Mouse (Mus musculus) layer of hippocampus, adult 9-11 months (tissue): ENCODE measurements around the gene Selenof.

ENCODE experiments used
- DNase-seq: peaks from one replicate; pipeline ENCODE4 v3.0.0; 2022

Gene Selenof

DNA sequence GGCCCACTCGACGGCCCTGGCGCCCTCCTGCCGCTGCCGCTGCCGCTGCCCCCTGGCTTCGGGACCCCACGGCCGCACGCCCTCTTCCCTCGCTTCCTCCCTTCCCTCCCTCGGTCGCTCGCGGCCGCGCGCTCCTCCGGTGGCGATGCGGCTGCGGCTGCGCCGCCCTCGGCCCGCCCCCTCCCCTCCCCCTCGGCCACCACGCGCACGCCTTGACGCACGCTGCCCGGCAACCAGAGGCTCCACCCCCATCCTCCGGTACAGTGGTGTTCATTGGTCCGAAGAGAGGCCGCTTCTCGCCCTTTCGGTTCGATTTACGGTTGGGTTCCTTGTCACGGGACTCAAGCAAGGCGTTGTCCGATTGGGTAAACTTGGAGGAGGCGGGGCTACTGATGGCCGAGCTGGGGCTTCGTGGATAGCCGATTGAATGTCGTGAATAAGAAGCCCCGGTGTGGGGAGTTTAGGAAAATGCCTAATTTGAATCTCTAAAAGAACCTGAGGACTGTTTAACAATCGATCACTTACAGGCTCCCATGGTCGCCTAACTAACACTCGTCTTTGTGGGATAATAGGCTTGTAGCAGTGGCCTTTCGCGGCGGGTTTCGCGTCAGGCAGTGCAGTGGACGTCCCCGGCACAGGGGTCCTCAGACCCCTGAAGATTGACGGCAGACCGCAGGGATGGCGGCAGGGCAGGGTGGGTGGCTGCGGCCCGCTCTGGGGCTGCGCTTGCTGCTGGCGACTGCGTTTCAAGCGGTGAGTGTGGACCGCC lies at the start of gene Selenof, which contains the start of gene Hs2st1:
TSS of gene Selenof (plus strand) at position 258 of the 769 bp plus-strand sequence.
TSS of gene Hs2st1 (minus strand) at position 135 of the 769 bp plus-strand sequence.
- peak; percentile 100 for DNase-seq

DNA sequence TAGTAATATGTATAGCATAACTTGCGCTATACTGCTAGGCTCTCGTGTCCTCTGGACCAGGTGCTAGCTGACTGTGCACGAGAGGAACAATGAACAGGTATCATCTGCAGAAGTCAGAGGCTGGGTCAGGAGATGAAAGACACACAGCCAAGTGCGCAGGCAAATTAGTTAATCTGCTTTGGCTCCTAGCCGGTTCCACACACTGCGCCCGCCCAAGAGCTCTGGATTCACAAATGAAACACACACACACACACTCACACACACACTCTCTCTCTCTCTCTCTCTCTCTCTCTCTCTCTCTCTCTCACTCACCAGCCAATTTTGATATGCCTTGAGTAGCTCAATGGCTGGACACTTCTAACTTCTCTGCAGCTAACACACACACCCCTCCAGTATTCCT lies 42.2 kb upstream of the Selenof start:
- no peak for DNase-seq

DNA sequence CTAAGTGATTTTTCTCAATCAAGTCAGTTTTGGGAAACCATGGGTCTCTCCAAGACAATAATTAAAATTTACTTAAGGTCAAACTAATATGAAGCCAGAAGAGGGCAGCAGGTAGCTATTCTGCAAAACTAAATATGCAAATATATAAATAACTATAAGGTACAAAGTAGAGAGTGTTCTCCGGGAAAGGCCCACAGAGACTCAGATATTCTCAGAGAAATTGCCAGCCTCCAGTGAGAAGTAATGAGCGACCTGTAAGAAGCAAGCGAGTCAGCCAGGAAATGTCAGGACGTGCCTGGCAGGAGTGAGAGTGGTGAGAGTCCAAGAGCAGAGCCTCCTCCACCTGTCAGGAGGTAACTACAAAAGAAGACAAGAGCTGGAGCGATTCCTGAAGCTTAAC lies 39.1 kb upstream of the Selenof start:
- no peak for DNase-seq

DNA sequence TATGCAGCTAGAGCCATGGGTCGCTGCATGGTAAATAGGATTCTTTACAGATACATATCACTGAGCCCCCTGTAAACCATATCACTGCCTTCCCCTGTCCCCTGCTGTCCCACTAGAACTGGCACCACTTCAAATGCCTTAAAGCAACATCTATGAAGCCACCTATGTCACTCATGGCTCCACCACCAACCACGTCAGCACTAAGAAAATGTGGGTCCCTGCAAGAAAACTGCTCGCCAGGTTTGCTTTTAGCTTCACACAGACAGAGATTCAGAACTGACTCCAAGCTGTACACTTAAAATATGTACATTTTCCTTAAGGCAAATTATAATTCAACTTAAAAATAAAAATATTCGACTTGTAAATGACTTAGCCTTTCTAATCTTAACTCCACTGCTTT lies 35.0 kb upstream of the Selenof start:
- DNase-seq, result no peak

DNA sequence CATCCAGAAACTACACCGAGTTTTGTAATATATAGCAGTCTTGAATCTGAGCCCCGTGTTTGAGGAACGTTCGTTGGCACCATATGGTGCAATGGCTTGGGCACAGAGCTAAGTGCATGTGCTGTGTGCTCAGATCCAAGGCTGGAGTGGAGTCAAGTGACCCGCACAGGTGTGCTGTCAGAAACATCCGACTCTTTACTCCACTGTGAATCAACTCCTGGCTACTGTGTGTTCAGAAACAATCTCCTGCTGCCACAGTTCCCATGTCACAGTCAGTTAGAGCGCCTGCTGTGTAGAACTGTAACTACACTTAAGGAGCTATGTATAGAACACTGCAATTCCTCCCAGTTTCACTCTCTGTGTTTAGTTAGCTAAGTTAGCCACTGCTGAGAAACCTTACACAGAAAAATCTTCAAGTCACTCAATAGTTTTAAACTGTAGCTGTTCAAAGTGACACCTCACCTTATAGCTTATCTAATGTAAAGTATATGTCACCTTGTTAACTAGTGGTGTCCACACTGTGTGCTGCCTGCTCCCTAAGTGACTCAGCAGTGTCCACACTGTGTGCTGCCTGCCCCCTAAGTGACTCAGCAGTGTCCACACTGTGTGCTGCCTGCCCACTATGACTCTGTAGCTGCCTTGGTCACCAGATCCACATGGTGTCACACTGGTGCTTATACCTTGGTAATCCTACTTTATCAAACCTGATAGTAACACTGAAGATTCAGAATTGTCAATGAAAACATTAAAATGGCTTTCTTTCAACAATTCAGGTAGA lies 32.8 kb upstream of the Selenof start:
- DNase-seq, result peak; percentile 22

DNA sequence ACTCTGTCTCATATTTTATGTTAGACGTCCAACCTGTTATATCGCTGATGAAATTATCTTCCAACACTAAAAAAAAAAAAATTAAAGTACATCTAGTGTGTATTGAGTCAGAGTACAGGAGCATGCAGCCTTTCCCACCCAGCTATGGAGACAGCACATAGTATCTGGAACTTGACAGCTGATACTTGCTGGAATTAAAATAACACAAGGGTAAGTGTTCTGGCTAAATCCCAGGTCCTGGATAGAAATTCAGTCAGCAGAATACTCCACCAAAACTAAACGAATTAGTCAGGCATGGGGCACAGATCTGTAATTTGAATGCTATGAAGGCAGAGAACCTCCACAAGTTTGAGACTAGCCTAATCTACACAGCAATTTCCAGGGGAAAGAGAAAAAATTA lies 31.1 kb upstream of the Selenof start:
- DNase-seq, result no peak

DNA sequence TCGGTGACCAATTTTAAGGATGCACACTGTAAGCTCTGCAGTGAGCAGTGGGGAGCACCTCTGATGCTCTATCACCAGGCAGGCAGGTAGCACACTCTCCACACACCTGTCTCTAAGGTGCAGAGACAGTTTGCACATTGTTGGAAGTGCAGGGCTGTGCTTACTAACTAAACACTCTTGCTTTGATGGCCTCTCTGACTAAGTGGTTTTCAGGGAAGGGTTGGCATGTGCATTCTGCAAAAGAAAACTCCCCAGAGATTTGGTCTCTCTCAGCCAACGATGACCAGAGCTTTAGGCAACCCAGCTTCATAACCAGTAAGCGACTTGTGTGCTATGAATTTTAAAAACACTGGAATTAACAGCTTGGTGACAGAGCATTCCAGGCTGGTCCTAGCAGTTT lies 29.3 kb upstream of the Selenof start:
- no peak for DNase-seq

DNA sequence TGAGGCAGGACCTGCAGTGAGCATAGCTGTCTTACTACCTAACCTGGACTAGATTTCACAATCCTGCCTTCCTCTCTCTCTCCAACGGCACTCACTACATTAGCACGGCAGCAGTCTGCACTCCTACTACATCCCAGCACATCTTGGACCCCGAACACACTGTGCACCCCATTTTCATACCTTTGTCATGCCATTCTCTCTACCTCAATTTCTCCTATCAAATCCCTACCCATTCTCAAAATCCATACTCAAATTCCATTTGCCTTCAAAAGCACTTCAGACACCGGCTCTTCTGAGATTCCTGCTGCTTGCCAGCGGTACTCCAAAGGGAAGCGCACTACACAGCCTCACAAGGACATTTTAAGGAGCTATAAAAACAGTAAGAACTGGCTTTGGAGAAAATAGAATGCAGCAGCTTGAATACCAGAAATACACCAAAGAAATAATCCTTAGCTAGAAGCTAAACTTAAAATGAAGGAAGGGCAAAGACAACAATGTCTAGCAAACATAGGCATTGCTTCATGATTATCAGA lies 28.1 kb upstream of the Selenof start:
- DNase-seq, result no peak

DNA sequence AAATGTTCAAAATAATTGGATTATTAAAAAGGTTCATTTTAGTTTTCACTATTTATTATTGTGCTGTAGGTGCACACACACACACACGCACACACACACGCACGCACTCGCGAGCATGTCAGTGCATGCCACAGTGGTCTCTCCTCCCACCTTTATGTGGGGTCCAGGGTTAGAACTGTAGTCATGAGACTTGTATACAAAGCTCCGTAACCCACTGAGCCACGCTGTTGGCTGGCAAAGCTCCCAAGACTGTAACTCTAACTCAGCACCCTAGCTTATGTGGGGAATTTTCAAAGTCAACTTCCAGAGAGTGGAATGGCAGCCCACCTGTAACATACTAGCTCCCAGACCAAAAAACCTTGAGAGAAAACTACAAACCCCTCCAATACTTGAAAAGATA lies 25.0 kb upstream of the Selenof start:
- no peak for DNase-seq

DNA sequence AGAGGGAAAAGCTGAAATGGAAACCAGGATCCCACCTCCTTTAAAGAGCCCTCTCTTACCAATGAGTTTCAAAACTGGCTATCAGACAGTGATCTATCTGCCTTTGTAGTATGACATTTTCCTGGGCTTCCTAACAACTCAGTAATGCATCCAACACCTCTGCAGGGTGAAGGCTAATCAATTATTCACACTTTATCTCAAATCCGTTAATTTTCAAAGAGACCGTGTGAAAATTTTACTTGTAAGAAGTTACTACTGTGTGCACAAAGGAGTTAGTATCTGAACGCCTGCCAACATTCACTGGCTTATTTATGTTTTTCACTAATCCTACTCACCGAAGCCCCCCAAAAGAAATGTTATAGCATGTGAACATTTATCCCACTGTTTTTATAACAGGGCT lies 24.3 kb upstream of the Selenof start:
- no peak for DNase-seq

DNA sequence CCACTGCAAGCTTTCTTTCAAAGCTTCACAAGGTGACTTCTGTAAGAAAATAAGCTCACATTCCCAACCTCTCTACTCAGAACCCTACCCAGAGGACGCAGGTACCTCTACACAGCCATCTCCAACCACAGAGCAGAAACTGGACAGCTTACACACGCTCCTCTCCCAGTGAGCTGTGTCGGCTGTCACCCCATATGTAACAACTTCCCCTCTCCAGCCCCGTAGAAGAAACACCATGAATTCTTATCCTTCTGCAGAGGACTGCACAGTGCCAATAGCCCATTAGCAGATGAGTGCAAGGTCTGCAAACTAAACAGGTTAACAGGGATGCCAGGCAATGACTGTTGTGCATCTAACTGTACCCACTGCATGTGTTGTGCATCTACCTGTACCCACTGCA lies 23.6 kb upstream of the Selenof start:
- DNase-seq, result no peak

DNA sequence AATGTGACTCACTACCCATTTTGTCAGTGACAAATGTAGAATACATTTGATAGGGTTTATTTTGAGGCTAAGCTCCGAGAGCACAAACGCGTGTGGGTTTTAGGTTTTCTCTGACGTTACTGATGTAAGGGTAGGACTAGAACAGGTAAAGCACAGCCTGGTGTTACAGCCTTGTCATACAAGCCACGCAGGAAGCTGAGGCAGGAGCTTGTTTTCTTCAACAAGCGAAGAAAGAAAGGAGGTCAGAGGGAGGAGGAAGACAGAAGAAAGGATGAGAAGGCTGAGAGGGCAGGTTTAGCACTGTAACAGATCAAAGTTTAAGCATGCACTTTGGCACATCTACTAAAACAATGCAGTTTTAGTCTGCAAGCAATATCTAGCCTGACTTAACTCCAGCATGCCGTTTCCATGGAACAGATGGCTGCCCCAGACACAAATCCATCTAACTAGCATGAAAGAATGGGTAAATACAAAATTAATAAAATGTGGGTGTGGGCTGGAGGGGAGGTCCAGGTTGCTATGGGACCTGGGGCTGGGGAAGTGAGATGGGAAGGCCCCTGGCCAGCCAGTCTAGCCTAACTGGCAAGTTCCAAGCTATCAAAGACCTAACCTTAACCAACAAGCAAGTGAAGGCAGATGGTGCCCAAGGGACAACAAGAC lies 21.8 kb upstream of the Selenof start:
- peak; percentile 64 for DNase-seq

DNA sequence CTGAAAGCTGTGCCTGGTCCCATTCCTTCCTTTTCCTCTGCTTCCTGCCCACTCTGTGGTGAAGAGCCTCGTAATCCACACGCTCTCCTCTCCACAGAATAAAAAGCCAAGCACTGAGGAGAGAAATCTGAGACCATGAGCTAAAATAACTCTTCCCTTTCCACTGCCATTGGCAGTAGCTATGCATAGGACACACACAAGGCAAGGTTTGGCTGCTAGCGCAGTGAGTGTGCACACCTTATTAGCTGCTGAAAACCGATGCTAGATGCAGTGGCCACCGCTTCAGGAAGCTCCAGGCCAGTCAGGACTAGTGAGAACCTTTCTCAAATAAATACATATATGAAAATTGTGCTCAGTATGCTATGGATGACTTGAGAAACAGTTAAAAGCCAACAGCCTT lies 20.1 kb upstream of the Selenof start:
- DNase-seq, result no peak

DNA sequence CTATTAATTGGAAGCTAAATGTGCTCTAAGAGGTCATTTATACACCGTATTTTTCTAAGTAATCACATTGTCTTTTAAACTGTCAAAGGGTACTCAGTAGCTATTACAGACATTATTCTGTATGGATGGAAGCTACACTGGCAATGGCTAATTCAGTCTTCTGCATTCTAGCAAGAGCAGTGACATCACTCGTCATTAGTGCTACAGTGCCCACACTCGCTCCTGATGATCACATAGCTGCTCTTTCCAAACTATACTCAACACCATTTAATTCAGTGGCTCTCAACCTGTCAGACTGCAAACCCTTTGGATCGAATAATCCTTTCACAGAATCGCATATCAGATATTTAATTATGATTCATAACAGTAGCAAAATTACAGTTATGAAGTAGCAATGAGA lies 19.4 kb upstream of the Selenof start:
- no peak for DNase-seq

DNA sequence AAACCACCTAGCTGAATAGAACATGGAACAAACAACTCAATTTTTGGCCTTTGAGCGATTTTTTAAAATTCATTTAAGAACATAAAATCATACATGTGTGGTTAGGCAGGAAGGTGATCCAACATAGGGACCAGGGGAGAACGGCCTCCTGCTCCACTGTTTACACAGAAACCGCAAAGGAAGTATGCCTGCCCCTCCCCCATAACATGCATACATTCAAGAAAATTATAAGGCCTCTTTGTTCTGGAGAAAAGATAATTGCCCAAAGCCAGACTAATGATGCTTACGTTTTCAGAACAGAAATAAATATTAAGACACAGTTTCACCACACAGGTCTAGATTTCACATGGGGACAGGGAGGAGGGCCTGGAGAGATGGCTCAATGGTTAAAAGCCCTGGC lies 18.7 kb upstream of the Selenof start:
- no peak for DNase-seq

DNA sequence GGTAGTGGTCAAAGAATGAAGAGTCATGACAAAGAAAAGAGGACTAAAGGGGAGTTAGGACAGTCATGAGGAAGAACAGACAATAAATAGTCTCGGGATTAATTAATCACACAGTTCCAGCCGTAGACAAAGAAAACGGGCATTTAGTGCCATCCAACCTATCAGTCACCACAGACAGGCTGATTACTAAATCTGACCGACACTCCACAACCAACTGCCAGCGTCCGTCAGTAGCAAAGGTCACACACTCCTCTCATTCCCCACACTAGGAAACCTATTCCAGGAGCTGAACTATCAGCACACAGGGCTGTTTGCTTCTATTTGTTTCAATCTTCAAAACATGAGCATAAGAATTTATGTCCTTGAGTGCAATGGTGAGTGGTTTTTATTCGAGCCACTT lies 16.2 kb upstream of the Selenof start:
- DNase-seq, result no peak

DNA sequence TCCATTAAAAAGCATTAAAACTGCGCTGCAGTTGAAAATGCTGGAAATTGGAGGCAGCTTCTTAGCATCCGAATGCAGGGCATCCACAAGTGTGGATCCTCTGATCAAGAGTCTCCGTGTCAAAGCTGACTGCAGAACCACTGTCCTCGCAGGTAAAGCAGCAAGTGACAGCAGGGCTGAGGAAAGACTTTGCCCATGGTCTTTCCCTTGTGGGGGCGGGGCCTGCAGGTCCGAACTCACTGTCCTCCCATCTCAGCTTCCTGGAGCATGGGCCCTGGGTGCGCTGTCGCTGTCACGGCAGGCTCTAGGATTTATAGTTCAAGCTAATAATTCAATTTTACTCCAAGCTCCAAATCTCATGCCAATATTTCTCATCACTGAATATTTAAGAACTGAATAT lies 15.6 kb upstream of the Selenof start:
- DNase-seq, result no peak

DNA sequence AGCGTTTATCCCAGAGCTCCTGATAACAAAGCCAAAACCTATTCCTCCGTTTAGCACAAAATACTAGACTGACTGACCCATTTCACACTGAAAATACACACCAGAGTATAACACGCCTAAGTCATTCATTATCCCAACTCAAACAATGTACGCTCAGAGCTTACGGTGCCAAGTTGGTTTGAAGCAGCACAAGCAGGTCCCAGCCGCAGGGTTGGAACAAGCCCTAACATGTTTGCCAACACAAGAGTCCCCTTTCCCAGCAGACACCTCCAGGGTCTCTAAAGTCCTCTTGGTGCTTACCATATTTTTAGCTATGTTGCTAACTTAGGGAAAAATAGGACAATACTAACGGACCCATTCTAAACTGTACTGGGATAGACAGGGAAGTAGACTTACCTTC lies 15.0 kb upstream of the Selenof start:
- DNase-seq, result no peak

DNA sequence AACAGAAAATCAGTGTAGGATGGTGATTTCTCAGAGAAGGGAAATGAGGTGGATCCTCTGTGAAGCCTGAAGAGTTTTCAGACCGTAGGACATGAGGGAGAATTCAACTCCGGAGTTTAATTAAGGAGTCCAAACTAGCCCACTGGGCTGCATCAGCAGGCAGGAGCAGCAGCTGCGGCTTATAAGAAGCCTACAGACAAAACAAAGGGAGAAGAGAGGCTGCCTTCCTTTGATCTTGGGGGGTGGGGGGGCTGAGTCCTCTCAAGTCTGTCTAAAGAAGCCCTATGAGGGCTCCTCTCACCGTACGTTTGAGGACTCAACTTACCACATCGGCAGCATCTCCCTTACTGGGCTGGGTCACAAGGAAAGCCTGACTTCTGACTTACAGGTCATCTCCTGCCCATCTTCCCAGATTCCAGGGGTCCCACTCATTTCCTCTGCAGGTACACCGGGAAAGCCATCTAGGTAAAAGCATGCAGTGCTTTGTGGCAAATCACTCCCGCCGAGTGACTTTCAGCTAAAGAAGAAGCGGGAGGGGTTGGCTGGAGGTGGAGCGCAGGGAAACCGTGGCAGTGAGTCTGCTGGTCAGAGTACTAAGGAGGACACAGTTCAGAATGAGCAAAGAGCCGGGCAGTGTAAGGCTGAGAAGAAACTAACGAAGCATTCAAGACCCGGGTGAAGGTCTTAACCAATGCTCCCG lies 13.3 kb upstream of the Selenof start:
- DNase-seq, result no peak

DNA sequence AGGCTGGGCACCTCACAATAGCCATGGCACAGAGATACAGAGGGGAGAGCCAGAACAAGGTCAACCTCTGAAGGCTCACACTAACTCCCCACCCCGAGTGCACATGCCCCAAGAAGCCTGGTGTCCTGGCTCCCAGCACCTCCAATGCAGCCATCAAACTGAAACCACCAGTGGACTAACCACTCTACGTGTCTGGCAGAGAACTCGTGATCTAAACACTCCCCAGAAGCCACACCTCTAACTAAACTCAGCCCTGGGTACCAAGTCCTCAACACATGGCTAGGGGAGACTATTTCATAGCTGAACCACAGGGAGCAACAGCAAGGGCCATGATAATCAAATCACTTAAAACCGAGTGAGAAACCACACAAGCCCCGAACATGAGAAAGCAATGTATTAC lies 11.8 kb upstream of the Selenof start:
- DNase-seq, result no peak

DNA sequence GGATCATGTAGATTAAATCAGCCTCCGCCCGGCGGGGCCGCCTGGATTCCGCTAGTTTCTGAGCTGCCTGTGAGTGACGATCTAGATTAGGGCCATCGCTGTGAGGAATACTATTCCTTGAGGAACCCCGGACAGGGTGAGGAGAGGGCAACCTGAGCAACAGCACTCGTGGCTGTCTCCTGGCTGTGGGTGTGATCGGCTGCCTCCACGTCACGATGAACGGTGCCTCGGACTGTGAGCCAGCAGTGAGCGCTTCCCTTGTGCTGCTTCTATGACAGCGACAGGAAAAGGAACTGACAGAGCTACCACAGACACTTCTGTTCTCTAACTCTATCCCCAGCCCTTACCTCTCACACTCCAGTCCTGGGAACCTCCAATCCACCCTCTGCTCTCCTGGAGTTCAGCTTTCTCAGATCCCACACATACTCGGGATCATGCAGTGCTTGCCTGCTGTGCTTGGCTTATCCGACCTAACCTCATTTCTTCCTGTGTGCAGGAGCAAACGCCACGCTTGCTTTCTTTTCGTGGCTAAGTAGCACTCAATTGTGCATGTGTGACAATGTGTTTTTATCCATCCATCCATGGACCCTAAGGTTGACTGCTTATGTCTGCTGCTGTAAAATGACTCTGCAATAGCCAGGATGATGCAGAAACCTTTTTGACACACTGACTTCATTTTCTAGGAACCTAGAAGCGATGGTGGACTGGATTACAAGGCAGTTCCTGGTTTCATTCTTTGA lies 8.4 kb upstream of the Selenof start:
- DNase-seq, result peak; percentile 33

DNA sequence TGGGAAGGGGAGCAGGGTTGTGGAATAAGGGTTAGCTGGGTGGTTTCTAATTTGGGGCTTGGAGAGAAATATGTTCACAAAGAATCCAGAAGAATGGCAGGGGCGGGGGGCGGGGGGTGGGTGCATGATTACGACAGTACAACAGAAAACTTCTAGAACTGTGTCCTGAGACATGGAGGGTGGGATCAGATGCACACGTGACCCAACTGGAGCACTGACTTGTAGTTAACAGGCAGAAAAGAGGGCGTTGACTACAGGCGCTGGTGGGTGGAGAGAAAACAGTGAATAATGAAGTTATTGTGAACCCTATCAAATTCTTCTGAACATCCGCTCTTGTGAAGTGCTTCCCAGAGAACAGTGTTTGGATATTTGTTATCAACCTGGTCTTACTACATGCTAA lies 6.2 kb upstream of the Selenof start:
- no peak for DNase-seq
